Mouse (Mus musculus) stomach, postnatal 0 days (tissue): ENCODE measurements around the gene Babam2.

Experiments
- CTCF ChIP-seq: IDR thresholded peaks from 2 replicates; pipeline ENCODE4 v1.5.1; 2016; ENCODE audit warnings: antibody characterized with exemption, low read depth, mild to moderate bottlenecking, moderate library complexity
- EP300 ChIP-seq: optimal IDR thresholded peaks from 2 replicates; pipeline ENCODE3; 2016; ENCODE audit warnings: antibody characterized with exemption

GRCm38 (mm10) chr5:31864095-31864494 is 166.6 kb downstream of the Babam2 start:
- no peak for TF ChIP-seq CTCF
- no peak for TF ChIP-seq EP300
